Mouse (Mus musculus): ENCODE measurements around the gene Gm28051. TPM values are rescaled to one million over a fixed set of nuclear protein-coding genes. Genes with fewer than 3 reads are reported as not detected.

Gene Gm28051
- total RNA-seq, 2 experiments from 2014 or later, result not detected

- DNase-seq, result no peak
These were observed 72.7 kb downstream of the Gm28051 start for GRCm38 (mm10) chr12:102684720-102685386.

GRCm38 (mm10) chr12:102683979-102684378 lies 73.6 kb downstream of the Gm28051 start:
- DNase-seq, result no peak

- no peak for DNase-seq
These were observed 74.1 kb downstream of the Gm28051 start for GRCm38 (mm10) chr12:102683438-102683837.

GRCm38 (mm10) chr12:102682722-102683299 lies 74.8 kb downstream of the Gm28051 start:
- DNase-seq, result no peak

GRCm38 (mm10) chr12:102682085-102682484 lies 75.5 kb downstream of the Gm28051 start:
- DNase-seq, result peak; percentile 79 to 82

- DNase-seq, result peak; percentile 47
These were observed 76.0 kb downstream of the Gm28051 start for GRCm38 (mm10) chr12:102681590-102681989.

GRCm38 (mm10) chr12:102678820-102679219 lies 78.7 kb downstream of the Gm28051 start:
- peak; percentile 63 to 68 for DNase-seq

GRCm38 (mm10) chr12:102677089-102677488 lies 80.5 kb downstream of the Gm28051 start:
- DNase-seq, result no peak

GRCm38 (mm10) chr12:102674556-102674955 lies 83.0 kb downstream of the Gm28051 start:
- no peak for DNase-seq

GRCm38 (mm10) chr12:102674123-102674522 lies 83.4 kb downstream of the Gm28051 start:
- no peak for DNase-seq

GRCm38 (mm10) chr12:102672857-102673839 lies 84.4 kb downstream of the Gm28051 start:
- no peak for DNase-seq

- DNase-seq, result no peak
These were observed 85.4 kb downstream of the Gm28051 start for GRCm38 (mm10) chr12:102672176-102672575.

GRCm38 (mm10) chr12:102670848-102671247 lies 86.7 kb downstream of the Gm28051 start:
- no peak for DNase-seq

Small RNAs within 50 kb of the gene (microRNA-seq; reads per million reads assigned to microRNA genes)
- gene Mir1936, result not detected

Other genes starting within 250 kb of the Gm28051 start
- gene Chga, start 202.8 kb downstream of the Gm28051 start, total RNA-seq (2021), result 1,000 to 10,000 TPM; 1,253 to 1,514 TPM
- 100 to 1,000 TPM in 1 of 2 experiments, 10 to 100 TPM in 1; 45.7 to 114 TPM for gene Itpk1, start 52.8 kb downstream of the Gm28051 start, total RNA-seq (2021)
- 10 to 100 TPM in 1 of 2 experiments, 1 to 10 TPM in 1; 7.7 to 15.3 TPM for gene Moap1, start 14.1 kb downstream of the Gm28051 start, total RNA-seq (2021)
- gene Tmem251, start 14.0 kb downstream of the Gm28051 start, total RNA-seq (2021), result 10 to 100 TPM in 1 of 2 experiments, 1 to 10 TPM in 1; 7.0 to 10.8 TPM
- 10 to 100 TPM; 15.5 to 15.8 TPM for gene Gon7, start within 50 bp of the Gm28051 start, total RNA-seq (2021)
- 10 to 100 TPM; 34.7 to 35.7 TPM for gene Ubr7, start 202 bp upstream of the Gm28051 start, total RNA-seq (2021)
- gene Gm20604, start 907 bp upstream of the Gm28051 start, total RNA-seq (2021), result 1 to 10 TPM; 6.6 to 8.2 TPM
- 10 to 100 TPM; 45.8 to 55.9 TPM for gene Btbd7, start 120.7 kb upstream of the Gm28051 start, total RNA-seq (2021)
- gene Cox8c, start 141.6 kb upstream of the Gm28051 start, total RNA-seq (2021), result not detected
- 1 to 10 TPM; 6.2 TPM for gene Unc79, start 191.1 kb upstream of the Gm28051 start, total RNA-seq (2021)